Mouse (Mus musculus): Measurements from ENCODE around the gene Ppm1h.

GRCm38 (mm10) chr10:122765992-122766391 lies 87.4 kb downstream of the Ppm1h start:
- TF ChIP-seq POLR2A (IDR thresholded peaks at IDR 0.05; ENCODE audit: extremely low read depth, insufficient read depth, low read length) (no peak), CTCF (IDR thresholded peaks at IDR 0.05; ENCODE audit: extremely low read depth, insufficient read depth, low read length) (no peak)

Data from cortical plate, adult 2 months (tissue).